Mouse (Mus musculus) heart, adult 2 months (tissue): Measurements from ENCODE around the gene Hist1h4b.

Experiments used
- CTCF ChIP-seq: fragments of 200-600 bp; IDR thresholded peaks from 2 replicates; pipeline ENCODE4 v1.8.1; 2022; ENCODE audit warnings: antibody characterized with exemption, mild to moderate bottlenecking, moderate library complexity
- EP300 ChIP-seq: fragments of 200-500 bp; IDR thresholded peaks from 2 replicates; pipeline ENCODE4 v1.6.1; 2011; ENCODE audit warnings: low read depth, low read length, control low read depth; ENCODE audit not compliant: insufficient read depth
- POLR2A ChIP-seq: fragments of 200-500 bp; IDR thresholded peaks from 2 replicates; pipeline ENCODE4 v1.6.1; 2011; ENCODE audit warnings: mild to moderate bottlenecking, low read depth, low read length, control low read depth; ENCODE audit not compliant: insufficient read depth

DNA sequence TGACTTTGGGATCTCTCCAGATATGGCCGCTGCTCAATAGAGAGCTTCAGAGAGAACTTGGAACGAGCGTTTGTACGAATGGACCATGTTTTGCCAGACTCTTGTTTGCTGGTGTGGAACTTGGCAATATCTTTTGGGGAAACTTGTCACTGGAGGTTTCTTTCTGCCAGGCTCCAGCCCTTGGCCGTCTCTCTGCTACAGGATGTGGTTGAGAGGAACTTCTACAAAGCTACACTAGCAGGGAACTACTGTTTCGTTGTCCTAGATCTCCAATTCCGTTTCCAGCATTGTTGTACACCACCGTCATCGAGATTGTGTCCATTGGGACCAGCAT lies 27.7 kb upstream of the Hist1h4b start:
- TF ChIP-seq EP300 (no peak), CTCF (no peak), POLR2A (no peak)
